Mouse (Mus musculus) frontal cortex, adult 2 months (tissue): ENCODE measurements around the gene Fkbp7. TPM values are rescaled to one million over a fixed set of nuclear protein-coding genes. Genes with fewer than 3 reads are reported as not detected.
"Not testable (repeated sequence)": the region's sequence is repeated elsewhere in the genome, so short reads cannot be mapped to it uniquely, and the experiment has no call there.

Source experiments
- DNase-seq, 2 experiments: peaks; one replicate each; pipeline ENCODE4 v3.0.0; 2022; ENCODE audit warnings: low spot score in 1 of 2; ENCODE audit errors: extremely low spot score in 1 of 2
- polyA plus RNA-seq: library from polyadenylated mRNA; depleted of rRNA; stranded (reverse); fragments of >200 nt; gene quantifications from 2 replicates; pipeline ENCODE4 v1.2.3, GENCODE M21; 2012

Fkbp7 gene
- polyA plus RNA-seq, 1 experiment = 9.2 TPM

- no peak for DNase-seq
Measured at GRCm38 (mm10) chr2:76671641-76672040, 1.3 kb downstream of the Fkbp7 start.

- DNase-seq = no peak
Measured at GRCm38 (mm10) chr2:76667200-76667599, 5.7 kb downstream of the Fkbp7 start.

DNA sequence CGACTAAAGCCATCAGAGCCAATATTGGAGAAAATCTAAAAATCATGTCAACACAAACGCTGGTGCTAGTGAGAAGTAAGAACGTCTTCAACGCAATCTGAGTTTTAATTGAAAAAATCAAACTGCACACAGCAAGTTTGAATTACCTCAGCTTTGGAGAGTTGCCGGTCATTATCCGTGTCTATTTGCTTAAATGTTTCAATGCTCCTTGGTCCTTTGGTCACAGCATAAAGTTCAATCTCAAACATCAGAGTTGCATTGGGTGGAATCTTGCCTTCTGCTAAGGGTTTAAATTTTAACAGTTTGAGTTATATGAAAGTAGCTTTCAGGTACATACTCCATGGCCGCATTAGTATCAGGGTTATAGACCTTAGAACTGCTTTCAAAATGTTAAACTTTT, 7.4 kb downstream of the Fkbp7 start:
- no peak for DNase-seq

DNA sequence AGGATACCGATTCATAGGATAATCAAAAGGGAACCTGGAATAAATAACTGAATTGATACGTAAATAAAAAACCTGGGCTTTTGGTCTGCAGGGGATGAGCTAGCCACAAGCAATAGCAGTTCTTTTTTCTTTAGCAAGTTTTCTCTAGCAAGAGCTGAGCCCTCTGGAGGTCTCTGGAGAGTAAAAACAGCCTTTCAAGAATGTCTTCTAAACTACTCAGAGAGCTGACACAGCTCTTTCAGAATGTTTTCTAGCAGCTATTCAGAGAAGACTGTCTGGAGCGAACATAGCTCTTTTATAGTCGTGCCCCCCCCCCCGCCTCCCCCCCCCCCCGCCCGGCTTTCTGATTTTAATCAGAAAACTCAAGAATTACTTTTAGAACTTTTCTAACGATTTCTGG, 13.5 kb downstream of the Fkbp7 start:
- DNase-seq = no peak

- no peak for DNase-seq
Measured at GRCm38 (mm10) chr2:76658551-76658950, 14.4 kb downstream of the Fkbp7 start.

DNA sequence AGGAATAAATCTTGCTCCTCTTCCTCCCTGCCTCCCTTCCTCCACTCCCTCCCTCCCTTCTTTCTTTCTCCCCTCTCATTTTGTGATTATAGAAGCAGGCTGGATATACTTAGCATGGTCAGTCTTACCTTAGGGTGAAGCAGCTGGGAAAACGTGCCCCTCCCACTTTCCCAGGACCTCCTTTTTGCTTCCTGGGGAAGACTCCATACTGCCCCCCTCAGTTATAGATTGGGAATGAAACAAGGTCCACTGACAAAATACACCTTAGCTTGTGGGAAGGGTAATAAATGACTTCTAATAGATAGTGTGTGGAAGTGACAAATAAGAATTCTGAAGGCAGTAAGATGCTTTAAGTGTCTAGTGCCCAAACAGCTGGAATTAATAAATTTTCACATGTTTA, 16.9 kb downstream of the Fkbp7 start:
- no peak for DNase-seq

DNA sequence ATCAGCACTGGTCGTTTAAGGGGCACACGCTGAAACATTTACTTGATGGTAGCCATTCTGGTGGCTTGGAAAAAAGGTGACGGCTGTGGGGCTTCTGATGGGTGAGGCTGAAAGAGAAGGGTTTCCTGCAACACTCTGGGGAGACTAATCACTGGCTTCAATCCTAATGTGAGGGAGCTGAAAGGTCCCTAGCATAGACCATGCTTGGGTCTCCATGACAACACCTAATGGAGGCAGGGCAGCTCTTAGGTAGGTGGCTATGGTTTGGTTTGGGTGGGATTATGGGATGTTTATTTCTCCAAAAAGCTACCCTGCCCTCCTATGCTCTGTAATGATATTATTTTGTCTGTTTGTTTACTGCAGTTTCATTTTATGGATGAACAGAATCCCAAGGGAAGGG, 17.5 kb downstream of the Fkbp7 start:
- DNase-seq = no peak

DNA sequence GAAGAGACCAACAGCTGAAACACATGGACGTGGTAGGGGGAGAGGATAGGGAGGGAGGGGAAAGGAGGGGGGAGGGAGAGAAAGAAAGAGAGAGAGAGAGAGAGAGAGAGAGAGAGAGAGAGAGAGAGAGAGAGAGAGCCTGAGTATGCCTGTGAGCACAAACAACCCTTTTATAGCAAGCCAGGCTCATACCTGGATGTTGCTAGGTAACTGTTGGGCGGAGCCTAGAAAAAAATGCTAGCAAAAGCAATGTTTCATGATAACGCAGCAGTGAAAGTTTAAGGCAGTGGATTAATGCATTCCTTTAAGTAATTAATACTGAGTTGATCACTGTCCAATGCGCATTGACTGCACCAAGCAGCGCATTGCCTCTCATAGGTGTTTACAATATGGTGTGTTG, 18.3 kb downstream of the Fkbp7 start:
- DNase-seq = no peak

DNA sequence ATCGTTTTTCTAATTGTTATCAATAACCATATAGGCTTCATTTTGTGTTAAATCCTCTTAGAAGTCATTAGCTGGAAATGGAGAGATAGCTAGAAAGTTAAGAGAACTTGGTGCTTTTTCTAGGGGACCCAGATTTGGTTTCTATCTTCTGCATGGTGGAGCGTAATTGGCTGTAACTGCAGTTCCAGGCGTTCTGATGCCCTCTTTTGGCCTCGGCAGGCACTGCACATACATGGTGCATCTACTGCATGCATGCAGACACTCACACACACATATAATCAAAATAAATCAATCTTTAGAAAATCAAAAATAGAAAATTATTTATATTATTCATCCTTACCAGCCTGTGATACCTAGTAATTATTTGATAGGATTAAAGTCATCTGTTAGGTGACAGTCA, 19.8 kb downstream of the Fkbp7 start:
- no peak for DNase-seq

- DNase-seq = peak in 1 of 2 experiments; percentile 11
Measured at GRCm38 (mm10) chr2:76648666-76649141, 24.2 kb downstream of the Fkbp7 start.

- peak; percentile 94 to 95 for DNase-seq
Measured at GRCm38 (mm10) chr2:76647883-76648570, 24.9 kb downstream of the Fkbp7 start, which contains the start of the genes Prkra and Pjvk. Gene Prkra (minus strand): TSS chr2:76648015. Gene Pjvk (plus strand): TSS chr2:76648476.

DNA sequence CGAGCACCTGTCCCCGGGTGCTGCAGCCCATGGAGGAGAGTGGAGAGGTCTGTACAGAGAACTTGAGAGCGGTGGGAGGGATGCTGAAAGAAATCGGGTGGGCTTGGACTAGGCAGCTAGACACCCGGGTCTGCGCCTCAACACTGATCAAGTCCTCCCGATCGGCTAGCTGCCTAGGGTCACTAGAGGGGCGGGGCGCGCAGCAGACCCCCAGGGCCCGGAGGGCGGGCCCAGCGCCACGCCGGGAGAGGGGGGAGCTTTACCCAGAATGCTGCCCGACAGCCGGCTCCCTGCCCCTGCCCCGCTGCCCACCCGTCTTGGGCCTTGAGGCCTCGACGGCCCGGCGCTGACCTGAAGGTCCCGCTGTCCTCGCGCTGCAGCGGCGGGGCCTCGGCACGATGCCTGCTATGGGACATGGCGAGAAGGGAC, 25.5 kb downstream of the Fkbp7 start:
- no peak for DNase-seq

GRCm38 (mm10) chr2:76643801-76644200, 29.1 kb downstream of the Fkbp7 start:
- DNase-seq = no peak

DNA sequence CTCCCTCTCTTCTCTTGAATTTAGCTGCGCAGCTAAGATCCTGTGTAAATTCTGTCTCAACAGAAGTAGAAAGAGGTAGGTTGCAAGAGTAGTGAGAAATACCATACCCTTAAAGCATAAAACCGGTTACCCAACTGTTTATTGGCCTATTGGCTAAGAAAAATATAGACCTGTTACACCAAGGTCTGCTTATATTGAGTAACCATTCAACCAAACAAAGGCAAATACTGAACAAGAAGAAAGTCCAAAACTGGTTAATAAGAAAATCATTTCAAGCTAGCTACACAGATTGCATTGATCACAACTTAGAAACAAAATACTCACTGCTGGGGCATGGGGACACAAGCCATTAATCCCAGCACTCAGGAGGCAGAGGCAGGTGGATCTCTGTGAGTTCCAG, 33.3 kb downstream of the Fkbp7 start:
- DNase-seq = no peak

- no peak for DNase-seq
Measured at GRCm38 (mm10) chr2:76631600-76631999, 41.3 kb downstream of the Fkbp7 start.

DNA sequence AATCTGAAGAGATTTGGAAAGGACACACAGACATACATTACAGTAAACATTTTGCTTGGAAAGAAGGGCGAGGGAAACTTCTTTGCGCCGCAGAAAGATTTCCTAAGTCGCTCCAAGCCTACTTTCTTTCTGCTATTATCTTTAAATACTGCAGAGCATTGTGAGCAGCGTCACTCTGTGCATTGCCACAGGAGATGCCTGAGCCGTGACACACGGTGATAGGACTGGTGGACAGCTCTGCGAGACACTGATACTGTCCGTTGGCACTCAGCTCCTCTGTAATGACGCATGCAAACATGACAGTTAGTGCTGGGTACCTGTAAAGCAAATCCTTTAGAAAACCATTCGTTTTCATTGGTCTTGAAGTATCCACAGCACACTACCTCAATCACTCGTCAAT, 42.6 kb downstream of the Fkbp7 start:
- no peak for DNase-seq

GRCm38 (mm10) chr2:76622316-76622715, 50.6 kb downstream of the Fkbp7 start:
- DNase-seq = not testable (repeated sequence)

GRCm38 (mm10) chr2:76621724-76622123, 51.2 kb downstream of the Fkbp7 start:
- DNase-seq = no peak

- DNase-seq = no peak
Measured at GRCm38 (mm10) chr2:76620188-76620587, 52.7 kb downstream of the Fkbp7 start.

DNA sequence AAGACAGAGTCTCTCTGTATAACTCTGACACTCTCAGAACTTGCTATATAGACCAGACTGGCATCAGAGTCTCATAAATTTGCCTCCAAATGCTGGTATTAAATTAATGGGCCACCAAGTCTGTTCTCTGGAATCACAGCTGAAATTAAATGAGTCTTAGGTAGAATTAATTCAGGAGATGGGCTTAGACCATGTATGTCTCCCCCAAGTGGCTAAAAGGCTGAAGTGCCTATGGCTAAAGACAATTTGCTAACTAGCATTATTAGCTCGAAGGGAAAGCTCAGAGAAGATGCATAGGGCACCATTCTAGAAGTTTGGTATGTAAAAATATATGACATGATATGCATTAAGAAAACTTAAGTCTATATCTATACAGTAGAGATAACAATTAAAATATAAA, 54.8 kb downstream of the Fkbp7 start:
- DNase-seq = peak in 1 of 2 experiments; percentile 75
